16 mouse cellular contexts compared by ENCODE assay signal in the genomic region with DNA sequence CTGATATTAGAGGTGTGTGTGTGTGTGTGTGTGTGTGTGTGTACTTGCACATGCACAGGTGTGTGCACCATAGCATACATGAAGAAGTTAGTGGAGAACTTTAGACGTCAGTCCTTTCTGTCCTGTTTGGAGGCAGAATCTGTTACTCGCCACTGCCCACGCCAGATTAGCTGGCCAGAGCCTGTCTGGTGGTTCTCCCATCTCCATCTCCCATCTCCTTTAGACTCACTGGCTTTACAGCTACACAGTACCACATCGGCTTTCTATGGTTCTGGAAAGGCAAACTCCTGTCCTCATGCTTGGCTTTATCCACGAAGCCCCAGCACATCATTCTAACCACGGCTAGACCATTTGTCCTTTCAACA.
"Had no signal": no experiment of that assay in that cellular context is flagged by ENCODE, and none has a peak within 500 bp of the region (broad histone marks: within the 10 kb centered on the region; RNA-seq: fewer than 3 reads in every experiment).

No protein-coding gene starts in this region.

- H3K4me2 ChIP-seq: liver, embryonic 13.5 days; midbrain, embryonic 11.5 days had no signal

- H3K4me3 ChIP-seq: left cerebral cortex, adult 2 months; liver, embryonic 13.5 days had no signal

- ATAC-seq: inflammation-experienced regulatory T-cells, adult 6 months had no signal

- H3K36me3 ChIP-seq: liver, embryonic 13.5 days had no signal

- H3K9ac ChIP-seq: liver, embryonic 13.5 days had no signal

- DNase-seq: kidney, adult 2 months; kidney, postnatal 25 days; layer of hippocampus, postnatal 36 days; liver, embryonic 13.5 days; lung, adult 2 months; lung, postnatal 14 days; lung, postnatal 4 days; midbrain, embryonic 14.5 days; right cerebral cortex, adult 18-20 months; right cerebral cortex, postnatal 14 days; right cerebral cortex, postnatal 4 days; thymus, postnatal 25 days had no signal

- H3K27me3 ChIP-seq: liver, embryonic 13.5 days had no signal

- H3K27ac ChIP-seq: kidney, postnatal 0 days; left cerebral cortex, adult 2 months; liver, embryonic 13.5 days had no signal

- H3K9me3 ChIP-seq: liver, embryonic 13.5 days had no signal
